Mouse (Mus musculus): ENCODE results near the gene Dennd1a.

Dennd1a gene

DNA sequence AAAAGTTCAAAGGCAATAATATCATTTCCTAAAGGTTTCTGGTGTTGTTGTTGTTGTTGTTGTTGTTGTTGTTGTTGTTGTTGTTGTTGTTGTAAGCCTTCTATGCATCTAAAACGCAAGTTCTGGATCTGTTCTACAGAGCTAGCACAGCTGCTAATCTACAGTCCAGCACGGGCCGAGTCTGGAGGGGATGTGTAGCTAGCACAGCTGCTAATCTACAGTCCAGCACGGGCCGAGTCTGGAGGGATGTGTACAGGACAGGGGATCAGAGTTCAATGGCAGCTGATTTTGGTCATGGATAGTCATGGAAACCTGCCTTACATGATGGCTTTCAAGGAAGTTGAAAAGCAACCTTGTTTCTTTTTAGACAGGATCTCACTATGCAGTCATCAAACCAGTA, 57.3 kb downstream of the Dennd1a start:
- no peak for DNase-seq (ENCODE audit: extremely low read depth, low read depth)

DNA sequence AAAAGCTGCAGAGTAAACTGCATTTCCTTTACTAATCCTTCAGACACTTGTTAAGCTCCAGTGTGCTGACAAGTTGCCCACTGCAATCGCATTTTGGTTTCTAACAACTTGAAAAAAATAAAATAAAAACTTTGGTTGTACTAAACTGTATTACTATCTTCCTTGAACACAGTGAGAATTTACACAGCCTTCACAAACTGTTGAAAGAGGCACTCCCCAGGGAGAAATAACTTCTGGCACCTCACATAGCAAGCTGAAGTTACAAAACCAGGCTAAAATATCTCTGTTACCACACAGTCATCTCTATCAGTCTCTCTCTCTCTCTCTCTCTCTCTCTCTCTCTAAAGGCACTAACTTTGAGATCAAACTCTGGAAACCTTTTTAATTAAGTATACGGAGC, 63.4 kb downstream of the Dennd1a start:
- no peak for DNase-seq (ENCODE audit: extremely low read depth, low read depth)

DNA sequence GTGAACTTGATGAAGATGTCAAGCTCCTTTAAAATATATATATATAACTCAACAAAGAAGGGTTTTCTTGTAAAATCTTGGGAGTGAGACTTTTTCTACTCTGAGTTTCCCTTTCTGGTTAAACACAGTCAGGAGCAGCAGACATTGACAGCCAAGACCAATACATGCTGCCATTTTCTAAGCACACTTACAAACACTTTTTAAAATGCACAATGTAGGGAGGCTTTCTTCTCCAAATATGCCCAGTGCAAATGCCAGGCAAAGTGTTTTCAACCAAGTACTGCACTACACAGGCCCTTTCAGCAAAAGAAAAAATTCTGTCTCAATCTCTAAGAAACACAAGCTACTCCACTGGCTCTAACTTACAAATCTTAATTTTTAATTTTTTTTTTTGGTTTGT, 65.7 kb downstream of the Dennd1a start:
- DNase-seq (ENCODE audit: extremely low read depth, low read depth) = no peak

- DNase-seq (ENCODE audit: extremely low read depth, low read depth) = no peak
These were observed 66.3 kb downstream of the Dennd1a start for GRCm38 (mm10) chr2:38220687-38221435.

DNA sequence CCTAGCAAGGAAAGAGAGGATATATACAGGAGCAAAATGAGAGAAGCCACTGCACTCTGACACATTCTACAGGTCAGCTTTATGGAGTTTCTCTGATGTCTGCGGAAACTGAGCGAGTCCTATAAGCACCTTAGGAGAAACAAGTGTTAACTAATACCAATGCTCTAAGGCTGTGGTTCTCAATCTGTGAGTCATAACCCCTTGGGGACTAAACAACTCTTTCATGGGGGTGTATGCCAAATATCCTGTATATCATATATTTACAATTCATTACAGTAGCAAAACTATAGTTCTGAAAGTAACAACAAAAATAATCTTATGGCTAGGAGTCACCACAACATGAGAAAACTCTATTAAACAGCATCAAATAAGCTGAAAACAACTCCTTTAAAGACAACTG, 67.5 kb downstream of the Dennd1a start:
- DNase-seq (ENCODE audit: extremely low read depth, low read depth) = no peak

DNA sequence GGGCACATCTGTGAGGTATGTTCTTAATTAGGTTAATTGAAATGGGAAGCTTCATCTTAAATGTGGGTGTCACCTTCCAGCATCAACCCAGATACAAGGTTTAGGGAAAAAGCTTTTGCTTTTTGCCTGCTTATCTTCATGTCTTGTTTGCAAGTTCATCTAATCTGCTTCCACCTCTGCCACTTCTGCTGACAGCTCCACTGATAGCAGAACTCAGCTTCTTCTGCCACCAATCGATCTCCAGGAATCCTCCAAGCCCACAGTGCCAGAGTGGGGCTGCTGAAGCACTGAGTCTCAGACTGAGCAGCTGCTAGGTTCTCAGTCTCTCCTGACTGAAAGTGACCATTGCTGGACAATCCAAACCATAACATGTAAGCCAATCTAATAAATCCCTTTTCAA, 74.1 kb downstream of the Dennd1a start:
- DNase-seq (ENCODE audit: extremely low read depth, low read depth) = no peak

DNA sequence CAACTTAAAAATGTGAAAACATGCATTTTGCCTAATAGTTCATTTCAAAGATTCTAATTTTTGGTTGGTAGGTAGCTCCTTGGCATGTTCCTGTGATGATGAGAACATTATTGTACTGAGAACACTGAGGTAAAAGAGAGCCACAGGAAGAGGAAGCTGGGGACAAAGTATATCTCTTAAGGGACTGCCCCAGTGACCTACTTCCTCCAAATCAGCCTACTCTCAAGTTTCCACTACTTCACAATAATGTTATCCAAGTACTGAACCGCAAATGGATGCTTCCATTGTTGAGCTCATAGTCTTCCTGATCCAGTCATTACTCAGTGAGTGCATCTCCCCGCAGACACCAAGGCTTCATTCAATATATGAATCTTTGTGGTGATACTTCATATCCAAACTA, 75.8 kb downstream of the Dennd1a start:
- DNase-seq (ENCODE audit: extremely low read depth, low read depth) = peak; percentile 17

GRCm38 (mm10) chr2:38207752-38208151, 79.4 kb downstream of the Dennd1a start:
- DNase-seq (ENCODE audit: extremely low read depth, low read depth) = no peak

DNA sequence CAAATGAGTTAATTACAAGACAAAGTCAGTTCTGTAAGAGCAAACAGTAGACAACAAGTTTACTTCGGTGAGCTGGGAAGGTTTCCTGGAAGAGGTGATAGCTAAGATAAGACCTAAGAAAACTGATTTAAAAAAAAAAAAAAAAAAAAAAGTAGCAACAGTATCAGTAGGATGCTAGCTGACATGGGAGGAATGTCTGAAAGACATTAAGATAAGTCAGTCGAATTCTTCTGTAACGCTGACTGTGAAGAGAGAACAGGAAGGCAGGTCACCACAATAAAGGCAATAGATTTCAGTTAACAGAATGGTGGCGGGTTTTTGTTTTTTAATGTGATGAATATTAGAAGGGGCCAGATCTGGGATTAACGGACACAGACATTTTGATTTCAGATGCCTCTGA, 81.9 kb downstream of the Dennd1a start:
- no peak for DNase-seq (ENCODE audit: extremely low read depth, low read depth)

DNA sequence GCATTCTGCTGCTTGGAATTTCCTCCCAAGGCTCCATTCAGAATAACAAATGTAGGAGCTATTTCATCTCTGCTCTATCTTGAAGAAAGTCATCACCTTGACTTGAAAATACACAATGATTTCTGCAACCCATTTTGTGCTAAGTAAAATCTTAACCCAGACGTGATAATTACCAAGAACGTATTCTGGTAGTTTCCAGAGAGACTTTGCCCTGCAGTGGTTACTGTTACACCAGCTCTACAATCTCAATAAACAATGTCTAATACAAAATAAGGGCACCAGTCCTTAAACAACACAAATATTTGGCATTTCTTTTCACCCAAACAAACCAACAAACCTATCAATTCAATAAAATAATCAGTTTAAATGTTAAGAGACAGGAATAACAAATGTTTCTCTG, 82.5 kb downstream of the Dennd1a start:
- DNase-seq (ENCODE audit: extremely low read depth, low read depth) = no peak

DNA sequence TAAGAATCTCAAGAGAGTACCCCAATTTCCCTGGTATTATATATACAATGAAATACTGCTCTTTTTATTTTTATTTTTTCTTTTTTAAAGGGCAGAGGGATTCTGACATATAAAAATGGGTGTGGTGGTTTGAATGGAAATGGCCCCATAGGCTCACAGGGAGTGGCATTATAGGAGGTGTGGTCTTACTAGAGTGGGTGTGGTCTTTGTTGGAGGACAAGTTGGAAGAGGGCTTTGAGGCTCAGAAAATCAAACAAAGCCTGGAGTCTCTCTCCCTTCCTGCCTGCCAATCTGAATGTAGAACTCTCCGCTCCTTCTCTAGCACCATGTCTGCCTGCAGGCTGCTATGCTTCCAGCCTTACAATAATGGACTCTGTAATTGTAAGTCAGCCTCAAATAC, 89.1 kb downstream of the Dennd1a start:
- no peak for DNase-seq (ENCODE audit: extremely low read depth, low read depth)

- DNase-seq (ENCODE audit: extremely low read depth, low read depth) = no peak
These were observed 90.8 kb downstream of the Dennd1a start for GRCm38 (mm10) chr2:38196199-38197060.

GRCm38 (mm10) chr2:38192007-38192406, 95.2 kb downstream of the Dennd1a start:
- DNase-seq (ENCODE audit: extremely low read depth, low read depth) = no peak

- no peak for DNase-seq (ENCODE audit: extremely low read depth, low read depth)
These were observed 95.6 kb downstream of the Dennd1a start for GRCm38 (mm10) chr2:38191601-38192000.

- no peak for DNase-seq (ENCODE audit: extremely low read depth, low read depth)
These were observed 100.8 kb downstream of the Dennd1a start for GRCm38 (mm10) chr2:38186438-38186837.

- DNase-seq (ENCODE audit: extremely low read depth, low read depth) = no peak
These were observed 102.2 kb downstream of the Dennd1a start for GRCm38 (mm10) chr2:38184977-38185376.

GRCm38 (mm10) chr2:38183881-38184280, 103.3 kb downstream of the Dennd1a start:
- DNase-seq (ENCODE audit: extremely low read depth, low read depth) = no peak

GRCm38 (mm10) chr2:38182283-38182682, 104.9 kb downstream of the Dennd1a start:
- no peak for DNase-seq (ENCODE audit: extremely low read depth, low read depth)

- no peak for DNase-seq (ENCODE audit: extremely low read depth, low read depth)
These were observed 109.6 kb downstream of the Dennd1a start for GRCm38 (mm10) chr2:38177583-38177978.

DNA sequence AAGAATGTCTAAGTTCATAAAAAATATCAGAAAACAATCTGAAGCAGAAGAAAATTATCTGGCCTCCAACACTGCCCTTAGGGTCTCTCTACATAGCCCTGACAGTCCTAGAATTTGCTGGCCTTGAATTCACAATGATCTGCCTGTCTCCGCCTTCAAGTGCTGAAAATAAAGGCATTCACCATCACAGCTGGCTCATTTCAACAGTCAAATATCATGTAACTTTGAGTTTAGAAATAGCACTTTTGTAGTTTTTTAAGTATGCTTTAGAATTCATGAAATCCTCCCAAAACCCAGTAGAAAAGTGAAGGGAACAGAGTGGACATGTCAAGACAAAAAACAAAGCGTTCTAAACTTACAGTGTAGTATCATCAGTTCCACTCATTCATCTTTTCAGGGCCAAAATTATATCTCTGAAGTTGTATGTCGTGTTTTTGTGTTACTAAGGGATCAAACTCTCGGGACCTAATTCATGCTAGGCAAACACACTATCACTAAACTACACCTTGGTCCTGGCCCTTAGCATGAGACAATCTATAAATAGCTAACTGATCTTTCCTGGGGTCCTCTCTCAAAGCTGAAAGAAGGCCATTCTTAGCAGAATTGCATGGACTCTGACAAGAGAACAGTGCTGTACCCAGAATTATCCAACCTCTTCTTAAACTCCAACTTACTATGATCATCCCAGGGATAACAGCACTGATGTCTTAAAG, 110.2 kb downstream of the Dennd1a start:
- DNase-seq (ENCODE audit: extremely low read depth, low read depth) = no peak

- no peak for DNase-seq (ENCODE audit: extremely low read depth, low read depth)
These were observed 111.9 kb downstream of the Dennd1a start for GRCm38 (mm10) chr2:38175276-38175675.

DNA sequence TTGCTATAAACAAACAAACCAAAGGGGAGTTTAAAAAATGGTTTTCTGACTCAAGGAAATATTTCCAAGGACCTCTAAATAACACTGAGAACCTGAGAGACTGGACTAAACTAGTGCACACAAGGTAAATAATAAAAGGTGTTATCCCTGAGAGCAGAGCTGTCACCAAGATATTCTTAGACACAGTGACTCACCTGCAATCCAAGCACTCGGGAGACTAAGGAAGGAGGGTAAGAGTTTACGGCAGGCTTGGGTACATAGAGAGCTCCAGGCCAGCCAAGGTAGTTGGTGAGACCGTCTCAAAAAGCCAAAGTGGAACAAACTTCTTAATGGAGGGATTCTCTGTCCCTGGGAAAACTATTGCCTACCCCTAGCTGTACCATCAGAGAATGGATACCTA, 118.6 kb downstream of the Dennd1a start:
- no peak for DNase-seq (ENCODE audit: extremely low read depth, low read depth)

Data from MEL-GATA-1-ER (cell line).